Mouse (Mus musculus) heart, postnatal 0 days (tissue): ENCODE measurements around the gene Rai1.

Source experiments
- CTCF ChIP-seq: IDR thresholded peaks from 2 replicates; pipeline ENCODE4 v1.5.1; 2016; ENCODE audit warnings: antibody characterized with exemption, control low read depth, low read depth
- EP300 ChIP-seq: IDR thresholded peaks from 2 replicates; pipeline ENCODE4 v1.6.1; 2016; ENCODE audit warnings: antibody characterized with exemption, low read depth

GRCm38 (mm10) chr11:60189501-60190040, 84.8 kb downstream of the Rai1 start:
- TF ChIP-seq CTCF (no peak), EP300 (no peak)
